Mouse (Mus musculus) heart, adult 2 months (tissue): ENCODE measurements around the gene Galntl6.

Source experiments
- CTCF ChIP-seq: fragments of 200-600 bp; IDR thresholded peaks from 2 replicates; pipeline ENCODE4 v1.8.1; 2022; ENCODE audit warnings: antibody characterized with exemption, mild to moderate bottlenecking, moderate library complexity
- POLR2A ChIP-seq: fragments of 200-500 bp; IDR thresholded peaks from 2 replicates; pipeline ENCODE4 v1.6.1; 2011; ENCODE audit warnings: mild to moderate bottlenecking, low read depth, low read length, control low read depth; ENCODE audit not compliant: insufficient read depth

DNA sequence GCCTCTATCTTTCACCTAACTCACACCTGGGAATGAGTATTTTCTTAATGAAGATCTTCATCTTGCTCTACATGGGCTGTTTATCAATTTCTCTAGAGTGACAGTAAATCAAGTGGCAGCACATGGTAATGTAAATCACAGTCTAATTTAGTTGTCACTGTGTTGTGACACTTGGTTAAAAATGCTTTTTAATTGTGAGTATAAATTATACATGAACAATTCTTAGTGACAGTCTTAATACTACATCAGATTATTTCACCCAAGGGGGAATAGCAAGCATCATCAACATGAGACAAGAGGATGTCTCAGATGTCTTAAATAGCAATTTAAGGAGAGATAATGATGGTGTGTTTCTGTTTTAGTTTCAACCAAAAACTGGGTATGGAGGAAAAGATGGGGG lies 88.1 kb downstream of the Galntl6 start:
- TF ChIP-seq CTCF: no peak
- TF ChIP-seq POLR2A: no peak
